Mouse (Mus musculus) ES-E14 (cell line): ENCODE data around the gene Nup210l. TPM values are rescaled to one million over a fixed set of nuclear protein-coding genes. Genes with fewer than 3 reads are reported as not detected.

Source experiments
- DNase-seq: peaks from one replicate; pipeline ENCODE4 v3.0.0-alpha.2; 2013; ENCODE audit warnings: low read depth, low spot score
- H3K27ac ChIP-seq: 2 replicates; pipeline ENCODE4 v1.5.1; 2012; ENCODE audit warnings: low read depth, mild to moderate bottlenecking, low read length, moderate library complexity, mixed read lengths; ENCODE audit not compliant: poor library complexity, insufficient read depth, severe bottlenecking
- H3K36me3 ChIP-seq: 2 replicates; pipeline ENCODE4 v1.6.1; 2012; ENCODE audit warnings: mild to moderate bottlenecking, low read length, moderate library complexity, mixed read lengths; ENCODE audit not compliant: control insufficient read depth, poor library complexity, insufficient read depth, severe bottlenecking
- H3K4me1 ChIP-seq, 2 experiments: fragments of 150-350 bp in 1 of 2; sonication (generic) in 1 of 2; 2 replicates each; pipeline ENCODE4 v1.6.1; 2012; ENCODE audit warnings: low read length in 2 of 2, mild to moderate bottlenecking in 1 of 2, mixed read lengths in 1 of 2; ENCODE audit not compliant: control insufficient read depth in 2 of 2, insufficient read depth in 2 of 2, poor library complexity in 1 of 2
- H3K4me3 ChIP-seq, 2 experiments: fragments of 150-350 bp in 1 of 2; sonication (generic) in 1 of 2; 2 replicates each; pipeline ENCODE4 v1.5.1; 2012; ENCODE audit warnings: low read length in 2 of 2, low read depth in 1 of 2, mild to moderate bottlenecking in 1 of 2, mixed read lengths in 1 of 2; ENCODE audit not compliant: insufficient read depth in 1 of 2, poor library complexity in 1 of 2, severe bottlenecking in 1 of 2
- H3K9ac ChIP-seq: 2 replicates; pipeline ENCODE4 v1.6.1; 2012; ENCODE audit warnings: low read depth, mild to moderate bottlenecking, low read length, mixed read lengths; ENCODE audit not compliant: poor library complexity, insufficient read depth, severe bottlenecking
- H3K9me3 ChIP-seq: fragments of 150-350 bp; sonication (generic); 2 replicates; pipeline ENCODE4 v1.6.1; 2012; ENCODE audit warnings: low read depth, mild to moderate bottlenecking, low read length; ENCODE audit not compliant: control insufficient read depth, insufficient read depth
- CHD2 ChIP-seq: IDR thresholded peaks from 2 replicates; pipeline ENCODE4 v1.6.1; 2014; ENCODE audit warnings: mild to moderate bottlenecking, low read depth, low read length, inconsistent platforms
- HCFC1 ChIP-seq: IDR thresholded peaks from 2 replicates; pipeline ENCODE4 v1.6.1; 2012; ENCODE audit warnings: low read length, inconsistent platforms, borderline replicate concordance; ENCODE audit not compliant: insufficient read depth
- MAFK ChIP-seq: IDR thresholded peaks from 2 replicates; pipeline ENCODE4 v1.6.1; 2014; ENCODE audit warnings: mild to moderate bottlenecking, low read depth, low read length, inconsistent platforms; ENCODE audit not compliant: insufficient read depth
- ZC3H11A ChIP-seq: IDR thresholded peaks from 2 replicates; pipeline ENCODE4 v1.6.1; 2012; ENCODE audit warnings: low read depth, mild to moderate bottlenecking, inconsistent platforms, low read length, borderline replicate concordance
- ZNF384 ChIP-seq: IDR thresholded peaks from 2 replicates; pipeline ENCODE4 v1.6.1; 2012; ENCODE audit warnings: low read depth, low read length, inconsistent platforms
- in situ Hi-C, 2 experiments: fragments of 600-800 bp; cut with MboI; formaldehyde crosslinking; loops; one replicate each; pipeline ENCODE4 v1.15.1; 2025; ENCODE audit warnings: low sequenced_read_pairs in 2 of 2, inconsistent platforms in 1 of 2; ENCODE audit not compliant: unreplicated experiment in 2 of 2
- total RNA-seq: library from RNA; depleted of rRNA; stranded (reverse); fragments of 300-350 nt; gene quantifications from 2 replicates; pipeline ENCODE4 v1.2.3, GENCODE M21; 2012

The Nup210l gene
- total RNA-seq, 1 experiment, result 0.80 TPM

DNA sequence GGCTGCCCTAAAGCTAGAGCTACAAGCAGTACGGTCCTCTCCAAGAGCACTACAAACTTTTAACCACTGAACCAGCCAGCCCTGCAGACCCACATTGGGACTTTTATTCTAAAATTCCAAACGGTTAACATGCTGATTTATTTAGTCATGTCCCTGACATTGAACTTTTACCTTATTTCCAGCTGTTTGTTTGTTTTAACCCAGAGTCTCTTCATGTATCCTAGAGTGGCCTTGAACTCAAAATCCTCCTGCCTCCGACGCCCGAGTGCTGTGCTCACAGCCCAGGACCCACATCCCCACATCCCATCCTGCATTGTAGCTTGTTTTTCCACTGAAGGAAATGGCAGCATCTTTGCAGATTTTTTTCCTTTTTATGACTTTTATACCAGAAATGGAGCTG lies 31.1 kb downstream of the Nup210l start:
- in situ Hi-C loops, result no loop called here
- Histone ChIP-seq H3K9ac (no peak overlapping the region), H3K9me3 (no peaks in the 10 kb centered on the region), H3K4me1 (0 out of 4 replicates have a peak, but pooled peaks cover 0 to 1% of the 10 kb centered on the region in 2 experiments), H3K4me3 (no peak overlapping the region), H3K36me3 (no peaks in the 10 kb centered on the region), H3K27ac (no peak overlapping the region)
- no peak for TF ChIP-seq ZNF384
- TF ChIP-seq ZC3H11A, result no peak
- TF ChIP-seq MAFK, result no peak
- TF ChIP-seq HCFC1, result no peak
- TF ChIP-seq CHD2, result no peak
- no peak for DNase-seq

DNA sequence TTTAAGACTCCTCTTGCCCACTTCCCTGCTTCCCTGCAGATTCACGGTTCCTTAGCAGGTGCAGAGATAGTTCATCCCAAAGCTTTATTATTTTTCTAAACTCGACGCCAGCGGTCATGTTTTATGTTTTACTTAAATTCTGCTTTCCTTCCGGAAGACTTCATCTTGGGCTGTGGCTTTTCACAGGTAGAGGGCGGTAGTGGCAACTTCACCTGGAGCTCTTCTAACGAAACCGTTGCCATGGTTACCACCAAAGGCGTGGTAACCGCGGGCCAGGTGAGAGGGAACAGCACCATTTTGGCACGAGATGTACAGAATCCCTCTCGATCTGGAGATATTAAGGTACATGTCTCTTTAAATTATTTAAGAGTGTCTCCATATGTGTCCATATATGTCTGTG lies 32.7 kb downstream of the Nup210l start:
- Histone ChIP-seq H3K4me1 (0 out of 4 replicates have a peak, but pooled peaks cover 0 to 1% of the 10 kb centered on the region in 2 experiments), H3K9me3 (no peaks in the 10 kb centered on the region), H3K27ac (no peak overlapping the region), H3K4me3 (no peak overlapping the region), H3K36me3 (no peaks in the 10 kb centered on the region), H3K9ac (no peak overlapping the region)
- in situ Hi-C loops, result no loop called here
- no peak for TF ChIP-seq ZC3H11A
- no peak for TF ChIP-seq CHD2
- TF ChIP-seq ZNF384, result no peak
- TF ChIP-seq HCFC1, result no peak
- TF ChIP-seq MAFK, result no peak
- DNase-seq, result peak; percentile 82

DNA sequence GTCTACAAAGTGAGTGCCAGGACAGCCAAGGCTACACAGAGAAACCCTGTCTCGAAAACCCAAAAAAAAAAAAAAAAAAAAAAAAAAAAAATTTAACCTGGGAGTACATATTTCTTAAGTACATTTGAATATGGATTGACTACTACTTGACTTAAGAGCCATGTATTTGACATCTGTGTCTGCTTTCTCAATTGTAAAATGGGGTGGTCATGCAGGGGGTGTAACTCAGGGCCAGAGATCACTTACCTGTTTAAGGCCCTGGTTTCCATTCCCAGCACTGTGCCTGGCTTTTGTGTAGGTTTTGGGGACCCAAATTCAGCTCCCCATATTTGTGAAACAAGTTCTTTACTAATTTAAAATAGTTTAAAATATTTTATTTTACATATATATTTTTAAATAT lies 33.7 kb downstream of the Nup210l start:
- no peak overlapping the region for H3K9ac ChIP-seq
- no peak for DNase-seq
- H3K9me3 ChIP-seq, result no peaks in the 10 kb centered on the region
- H3K36me3 ChIP-seq, result no peaks in the 10 kb centered on the region
- in situ Hi-C loops, result no loop called here
- H3K4me3 ChIP-seq, result no peak overlapping the region
- TF ChIP-seq HCFC1 (no peak), ZNF384 (peak; percentile 70)
- H3K4me1 ChIP-seq, result 0 out of 4 replicates have a peak, but pooled peaks cover 0 to 1% of the 10 kb centered on the region in 2 experiments
- H3K27ac ChIP-seq, result no peak overlapping the region

DNA sequence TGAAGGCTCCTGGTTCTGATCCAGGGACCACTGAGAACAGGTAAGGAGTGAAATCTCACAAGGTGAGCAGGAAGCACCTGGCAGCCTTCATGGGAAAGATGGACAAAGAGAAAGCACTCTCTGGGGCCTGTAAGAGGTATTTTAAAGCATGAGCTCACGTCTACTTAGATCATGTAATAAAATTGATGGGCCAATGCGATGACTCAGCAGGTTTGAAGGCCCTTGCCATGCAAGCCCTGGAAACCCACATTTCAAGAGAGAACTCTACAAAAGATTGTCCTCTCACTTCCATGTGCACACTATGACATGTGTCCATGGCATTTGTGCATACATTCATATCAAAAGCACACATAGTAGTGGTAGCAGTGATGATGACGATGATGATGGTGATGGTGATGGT lies 36.0 kb downstream of the Nup210l start:
- Histone ChIP-seq H3K36me3 (no peaks in the 10 kb centered on the region), H3K4me1 (0 out of 4 replicates have a peak, but pooled peaks cover 0 to 1% of the 10 kb centered on the region in 2 experiments), H3K9ac (no peak overlapping the region), H3K9me3 (no peaks in the 10 kb centered on the region), H3K4me3 (no peak overlapping the region), H3K27ac (no peak overlapping the region)
- no peak for DNase-seq
- in situ Hi-C loops, result no loop called here
- TF ChIP-seq ZNF384 (no peak), CHD2 (no peak), HCFC1 (no peak), ZC3H11A (no peak), MAFK (peak; percentile 87)

DNA sequence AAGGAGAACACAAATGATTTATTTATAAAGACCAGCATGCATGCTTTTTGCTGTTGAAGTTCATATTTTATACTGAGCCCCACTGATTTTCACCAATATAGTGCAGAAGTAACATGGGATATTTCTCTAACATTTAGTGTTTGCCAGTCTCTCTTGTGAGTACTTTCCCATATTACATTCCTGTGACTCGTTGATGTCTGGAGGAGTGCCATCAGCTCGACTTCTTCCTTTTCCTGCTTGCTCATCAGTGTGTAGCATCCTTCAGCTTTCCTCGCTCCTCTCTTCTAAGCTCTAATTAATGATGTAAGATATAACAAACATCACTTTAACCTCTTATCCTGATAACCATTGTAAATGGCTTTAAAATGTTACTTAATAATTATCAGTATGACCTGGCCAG lies 41.5 kb downstream of the Nup210l start:
- H3K27ac ChIP-seq, result no peak overlapping the region
- in situ Hi-C loops, result no loop called here
- no peak overlapping the region for H3K9ac ChIP-seq
- H3K4me1 ChIP-seq, result no peaks in the 10 kb centered on the region
- no peak for DNase-seq
- H3K36me3 ChIP-seq, result no peaks in the 10 kb centered on the region
- no peak overlapping the region for H3K4me3 ChIP-seq
- no peaks in the 10 kb centered on the region for H3K9me3 ChIP-seq
- TF ChIP-seq ZC3H11A (no peak), CHD2 (no peak), MAFK (no peak), HCFC1 (no peak), ZNF384 (no peak)
